Mouse (Mus musculus) G1E (cell line): ENCODE data around the gene Nr2c2ap. TPM values are rescaled to one million over a fixed set of nuclear protein-coding genes. Genes with fewer than 3 reads are reported as not detected.

Source experiments
- ATAC-seq: 2 replicates; pipeline ENCODE4 v1.8.0; 2016; ENCODE audit warnings: mild to moderate bottlenecking; ENCODE audit not compliant: insufficient number of reproducible peaks, poor library complexity, low FRiP score, severe bottlenecking; ENCODE audit errors: extremely low read depth
- DNase-seq: peaks from one replicate; pipeline ENCODE4 v3.0.0; 2012; ENCODE audit warnings: low spot score
- H3K27me3 ChIP-seq: 2 replicates; pipeline ENCODE4 v1.6.1; 2012; ENCODE audit warnings: mild to moderate bottlenecking, low read length, inconsistent platforms; ENCODE audit not compliant: insufficient read depth
- H3K36me3 ChIP-seq: replicated peaks from 2 replicates; pipeline ENCODE3; 2012; ENCODE audit warnings: mild to moderate bottlenecking, inconsistent platforms
- H3K4me1 ChIP-seq: 2 replicates; pipeline ENCODE4 v1.6.1; 2012; ENCODE audit warnings: low read depth, low read length, inconsistent platforms, mixed read lengths; ENCODE audit not compliant: insufficient read depth
- H3K4me3 ChIP-seq: 2 replicates; pipeline ENCODE4 v1.5.1; 2012; ENCODE audit warnings: low read depth, mild to moderate bottlenecking, inconsistent platforms, low read length, moderate library complexity, mixed read lengths
- H3K9me3 ChIP-seq: replicated peaks from 2 replicates; pipeline ENCODE4 v1.6.1; 2012; ENCODE audit warnings: inconsistent platforms
- CTCF ChIP-seq: IDR thresholded peaks from 2 replicates; pipeline ENCODE4 v1.5.1; 2012; ENCODE audit warnings: low read depth, low read length, inconsistent platforms, mixed read lengths
- GATA1 ChIP-seq: IDR thresholded peaks from 2 replicates; pipeline ENCODE4 v1.6.1; 2012; ENCODE audit warnings: borderline replicate concordance, low read length, inconsistent platforms, mixed read lengths
- GATA2 ChIP-seq: IDR thresholded peaks from 2 replicates; pipeline ENCODE4 v1.6.1; 2012; ENCODE audit warnings: low read depth, low read length, inconsistent platforms, borderline replicate concordance
- POLR2AphosphoS5 ChIP-seq: IDR thresholded peaks from 2 replicates; pipeline ENCODE4 v1.6.1; 2012; ENCODE audit warnings: low read depth, low read length, inconsistent platforms; ENCODE audit not compliant: insufficient replicate concordance
- TAL1 ChIP-seq: conservative IDR thresholded peaks from 2 replicates; pipeline ENCODE4 v1.6.1; 2012; ENCODE audit warnings: low read depth, low read length, inconsistent platforms, mixed read lengths
- polyA plus RNA-seq: library from polyadenylated mRNA; stranded (reverse); fragments of >175 nt; gene quantifications from 2 replicates; pipeline ENCODE4 v1.2.3, GENCODE M21; 2012
- total RNA-seq, 2 experiments: library from RNA; stranded (forward) in 1 of 2; stranded (reverse) in 1 of 2; fragments of 200-1000 nt in 1 of 2; fragments of >200 nt in 1 of 2; fragmentation: Nextera tagmentation in 1 of 2; gene quantifications; 2 replicates each; pipeline ENCODE4 v1.2.3; 2014 to 2017

Nr2c2ap gene
- total and polyA plus RNA-seq, 3 experiments, result 8.5 to 19.4 (median 12.0) TPM

DNA sequence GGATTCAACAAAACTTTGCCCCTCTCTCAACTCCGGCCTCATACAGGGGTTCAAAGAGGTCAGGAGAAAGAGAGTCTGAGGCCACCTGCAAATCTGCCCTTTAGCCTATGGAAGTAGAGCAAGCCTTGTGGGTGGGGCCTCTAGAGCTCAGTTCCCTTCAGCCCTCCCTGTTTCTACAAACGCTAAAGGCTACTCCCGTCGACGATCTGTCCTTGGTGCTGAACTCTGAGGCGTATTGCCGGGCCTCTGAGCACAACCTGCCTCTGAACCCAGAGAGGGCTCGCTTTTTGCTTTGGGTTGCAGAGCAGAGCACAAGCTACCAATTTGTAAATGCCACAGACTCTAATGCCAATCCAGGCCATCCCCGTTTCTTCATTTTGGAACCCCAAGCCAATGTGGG, 13.5 kb upstream of the Nr2c2ap start:
- no peak for ATAC-seq
- no peak for TF ChIP-seq CTCF
- Histone ChIP-seq H3K4me3 (no peak overlapping the region), H3K27me3 (peaks cover 37% of the 10 kb centered on the region), H3K36me3 (no peaks in the 10 kb centered on the region), H3K4me1 (0 out of 2 replicates have a peak, but pooled peaks cover 2% of the 10 kb centered on the region), H3K9me3 (no peaks in the 10 kb centered on the region)
- DNase-seq, result peak; percentile 64

GRCm38 (mm10) chr8:70118726-70119700, 12.1 kb upstream of the Nr2c2ap start:
- no peaks in the 10 kb centered on the region for H3K36me3 ChIP-seq
- no peaks in the 10 kb centered on the region for H3K9me3 ChIP-seq
- H3K4me1 ChIP-seq, result 0 out of 2 replicates have a peak, but pooled peaks cover 2% of the 10 kb centered on the region
- TF ChIP-seq GATA1, result no peak
- no peak for TF ChIP-seq CTCF
- TF ChIP-seq GATA2, result no peak
- no peak for TF ChIP-seq POLR2AphosphoS5
- no peak for TF ChIP-seq TAL1
- ATAC-seq (no peak), DNase-seq (no peak)
- no peak overlapping the region for H3K4me3 ChIP-seq
- peaks cover 39% of the 10 kb centered on the region for H3K27me3 ChIP-seq

GRCm38 (mm10) chr8:70120667-70121066, 10.5 kb upstream of the Nr2c2ap start, which contains the start of gene Ncan:
Gene Ncan, minus strand, starts transcription at chr8:70120873.
- TF ChIP-seq GATA2 (no peak), TAL1 (no peak), POLR2AphosphoS5 (no peak)
- ATAC-seq (no peak), DNase-seq (no peak)
- peaks cover 2% of the 10 kb centered on the region; the same call in 1 of the 2 replicates for H3K4me1 ChIP-seq
- no peaks in the 10 kb centered on the region for H3K9me3 ChIP-seq
- H3K4me3 ChIP-seq, result no peak within 1 kb of the TSS
- H3K36me3 ChIP-seq, result no peaks in the 10 kb centered on the region
- peaks cover 46% of the 10 kb centered on the region for H3K27me3 ChIP-seq

DNA sequence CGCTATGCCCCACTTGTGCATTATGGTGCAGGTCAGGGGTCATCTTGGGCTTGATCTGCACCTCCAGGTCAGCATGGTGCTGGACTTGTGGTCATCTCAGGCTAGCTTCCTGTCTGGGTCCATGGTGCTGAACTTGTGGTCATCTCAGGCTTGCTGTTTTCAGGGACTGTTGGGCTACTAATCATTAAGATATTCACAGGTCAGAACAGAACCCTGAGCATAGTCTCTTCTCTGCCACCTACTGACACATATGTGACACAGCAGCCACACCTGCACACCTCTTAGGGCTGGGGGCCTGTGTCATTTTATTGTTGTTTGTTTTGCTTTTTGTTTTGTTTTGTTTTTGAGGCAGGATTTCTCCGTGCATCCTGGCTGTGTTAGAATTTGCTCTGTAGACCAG, 8.3 kb upstream of the Nr2c2ap start:
- Histone ChIP-seq H3K9me3 (no peaks in the 10 kb centered on the region), H3K4me1 (peaks cover 2% of the 10 kb centered on the region; the same call in 1 of the 2 replicates), H3K36me3 (no peaks in the 10 kb centered on the region), H3K27me3 (peaks cover 37% of the 10 kb centered on the region), H3K4me3 (no peak overlapping the region)
- DNase-seq (no peak), ATAC-seq (no peak)
- TF ChIP-seq GATA1 (no peak), POLR2AphosphoS5 (no peak), TAL1 (no peak), CTCF (no peak), GATA2 (no peak)

- Histone ChIP-seq H3K4me1 (peaks cover 4% of the 10 kb centered on the region), H3K36me3 (no peaks in the 10 kb centered on the region), H3K4me3 (no peak overlapping the region), H3K9me3 (no peaks in the 10 kb centered on the region), H3K27me3 (peaks cover 30% of the 10 kb centered on the region)
- ATAC-seq (no peak), DNase-seq (no peak)
- TF ChIP-seq GATA1, result no peak
- TF ChIP-seq POLR2AphosphoS5, result no peak
- TF ChIP-seq GATA2, result no peak
- no peak for TF ChIP-seq CTCF
- TF ChIP-seq TAL1, result no peak
These were observed 6.1 kb upstream of the Nr2c2ap start for GRCm38 (mm10) chr8:70124992-70125391.

DNA sequence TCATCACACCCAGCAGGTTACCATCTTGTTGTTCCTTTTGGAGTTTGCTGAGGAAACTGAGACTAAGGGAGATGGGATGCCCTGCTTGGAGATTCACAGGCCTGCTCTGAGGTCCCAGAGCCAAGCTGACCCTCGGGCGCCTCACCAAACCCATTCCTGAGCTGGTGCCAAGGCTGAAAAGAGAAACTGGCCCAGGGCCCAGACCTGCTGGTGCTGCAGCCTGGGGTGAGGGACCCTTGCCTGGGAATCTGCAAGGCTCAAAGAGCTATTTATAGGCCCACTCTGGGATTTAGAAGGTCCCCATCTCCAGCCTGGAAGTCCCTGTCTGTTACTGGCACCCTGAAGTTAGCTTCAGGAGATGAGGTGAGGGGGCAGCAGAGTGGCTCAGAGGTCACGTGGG, 2.7 kb upstream of the Nr2c2ap start:
- no peak overlapping the region for H3K4me3 ChIP-seq
- no peak for ATAC-seq
- H3K4me1 ChIP-seq, result peaks cover 27% of the 10 kb centered on the region
- TF ChIP-seq POLR2AphosphoS5 (no peak), GATA2 (no peak), TAL1 (no peak), GATA1 (no peak)
- peaks cover 16% of the 10 kb centered on the region for H3K36me3 ChIP-seq
- H3K27me3 ChIP-seq, result peaks cover 23% of the 10 kb centered on the region
- DNase-seq, result no peak
- H3K9me3 ChIP-seq, result no peaks in the 10 kb centered on the region
